Mouse (Mus musculus) erythroid progenitor cell, adult 5-6 weeks (primary cell): ENCODE data around the gene Adgrg1. TPM values are rescaled to one million over a fixed set of nuclear protein-coding genes. Genes with fewer than 3 reads are reported as not detected.

ENCODE experiments used
- ATAC-seq: replicated peaks from 2 replicates; pipeline ENCODE4 v1.8.0; 2016; ENCODE audit warnings: moderate number of reproducible peaks, mild to moderate bottlenecking, moderate TSS enrichment, inconsistent platforms; ENCODE audit not compliant: poor library complexity, low FRiP score, severe bottlenecking
- total RNA-seq, 2 experiments: library from RNA; stranded (forward) in 1 of 2; stranded (reverse) in 1 of 2; fragments of 150-400 nt in 1 of 2; fragments of 186-747, 209-891 nt in 1 of 2; gene quantifications; 2 replicates each; pipeline versions ENCODE4 v1.2.3 to v1.2.4; 2015 to 2017; ENCODE audit warnings: low replicate concordance in 2 of 2

Gene Adgrg1
- total RNA-seq, 2 experiments from 2014 or later = 12.4 to 29.3 TPM

- no peak for ATAC-seq
These were observed 765 bp upstream of the Adgrg1 start for GRCm38 (mm10) chr8:94973786-94974185.

DNA sequence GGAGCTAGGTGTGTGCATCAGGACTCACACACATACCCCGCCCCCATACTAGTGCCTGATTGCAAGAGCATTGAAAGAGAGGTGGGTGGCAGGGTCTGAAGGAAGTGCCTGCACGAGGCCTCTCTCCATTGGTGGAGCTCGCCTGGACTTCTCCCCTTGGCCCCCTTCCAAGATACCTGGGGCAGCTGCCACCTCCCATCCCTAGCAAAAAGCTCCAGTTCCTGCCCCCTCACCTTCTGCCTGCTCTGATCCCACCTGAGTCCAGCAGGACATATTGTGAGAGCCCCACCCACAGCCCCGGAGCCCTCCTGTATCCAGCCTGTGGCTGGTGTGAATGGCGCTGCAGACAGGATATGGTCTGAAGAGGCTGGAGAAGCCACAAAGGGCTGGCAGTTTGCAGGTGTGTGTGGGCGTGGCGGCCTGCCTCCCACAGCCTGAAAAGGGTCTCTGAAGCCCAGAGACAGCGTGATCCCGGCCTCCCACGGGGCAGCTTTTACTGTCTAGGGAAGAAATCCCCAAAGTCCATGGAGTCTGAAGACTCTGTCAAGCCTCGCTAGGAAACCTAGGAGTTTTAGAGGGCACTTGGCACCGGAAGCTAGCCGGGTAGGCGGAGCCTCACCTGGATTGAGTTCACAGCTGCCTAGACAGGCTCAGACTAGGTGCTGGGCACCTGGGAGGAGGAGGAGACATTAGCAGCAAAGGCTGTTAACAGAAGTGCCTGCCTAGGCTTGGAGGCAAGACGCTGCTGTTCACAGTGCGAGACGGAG lies 2.3 kb downstream of the Adgrg1 start:
- no peak for ATAC-seq

- no peak for ATAC-seq
These were observed 3.6 kb downstream of the Adgrg1 start for GRCm38 (mm10) chr8:94978131-94978530.

DNA sequence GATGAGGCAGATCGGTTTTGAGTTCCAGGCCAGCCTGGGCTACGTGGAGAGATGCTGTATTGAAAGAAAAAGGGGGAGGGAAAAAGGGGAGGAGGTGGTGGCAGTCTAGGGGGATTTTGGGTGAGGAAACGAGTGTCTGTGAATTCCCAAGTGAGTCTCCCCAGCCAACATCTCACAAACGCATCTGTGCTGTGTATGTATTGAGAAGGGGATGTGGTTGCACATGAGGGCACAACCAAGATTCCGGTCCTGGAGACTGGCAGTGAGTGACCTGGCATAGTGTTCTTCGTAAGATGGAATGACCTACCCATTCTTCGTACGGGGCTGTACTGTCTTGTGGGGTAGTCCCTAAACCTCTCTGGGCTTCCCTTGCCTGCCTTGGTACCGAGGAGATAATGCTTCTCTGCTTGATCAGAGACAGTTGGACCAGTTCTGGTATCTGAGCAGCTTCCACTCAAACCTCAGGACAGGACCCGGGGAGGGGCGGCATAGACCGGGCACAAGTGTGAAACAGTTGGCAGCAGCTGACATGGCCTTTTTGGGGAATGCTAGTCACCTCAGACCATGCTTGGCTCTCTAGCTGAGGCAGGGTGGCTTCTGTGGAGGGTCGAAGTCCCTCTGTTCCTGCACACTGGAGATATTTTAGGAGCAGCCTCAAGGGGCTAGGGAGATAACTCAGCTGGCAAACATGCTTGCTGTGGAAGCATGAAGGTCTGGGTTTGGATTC lies 4.2 kb downstream of the Adgrg1 start:
- ATAC-seq = no peak

DNA sequence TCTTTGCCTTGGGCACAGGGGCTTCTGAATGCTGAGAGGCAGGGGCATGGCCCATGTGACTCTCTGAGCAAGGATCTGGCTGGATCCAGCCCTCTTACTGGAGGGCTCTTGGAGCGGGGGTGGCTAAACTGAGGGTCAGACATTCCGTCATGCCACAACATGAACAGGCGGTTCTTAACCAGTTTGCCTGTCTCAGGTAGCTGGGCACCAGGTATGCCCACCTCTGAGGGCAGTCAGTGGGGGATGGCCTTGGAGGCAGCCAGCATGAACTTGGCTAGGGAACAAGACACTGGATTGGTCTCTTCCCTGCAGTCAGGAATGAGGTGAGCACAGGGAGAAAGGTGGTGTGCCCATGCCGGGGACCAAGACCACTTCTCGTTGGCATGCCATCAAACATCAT lies 5.6 kb downstream of the Adgrg1 start:
- ATAC-seq = no peak

DNA sequence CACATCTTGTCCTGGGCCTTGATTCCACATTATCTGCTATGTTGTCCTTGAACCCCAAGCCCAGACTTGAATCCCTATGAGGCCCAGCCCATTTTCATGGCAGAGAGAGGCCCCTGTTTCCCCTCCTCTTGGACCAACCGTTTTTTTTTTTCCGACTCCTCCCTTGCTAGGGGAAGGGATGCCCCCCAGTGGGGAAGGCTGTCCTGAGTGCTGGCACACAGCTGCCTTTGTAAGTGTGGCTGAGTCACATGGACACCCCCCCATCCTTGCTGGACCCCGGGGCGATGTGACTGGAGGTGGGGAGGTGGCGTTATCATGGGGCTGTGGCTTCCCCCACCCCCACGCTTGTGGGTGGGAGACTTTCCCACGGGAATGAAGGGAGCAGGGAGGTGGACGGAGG lies 6.4 kb downstream of the Adgrg1 start:
- no peak for ATAC-seq

GRCm38 (mm10) chr8:94981848-94982247 lies 7.3 kb downstream of the Adgrg1 start:
- no peak for ATAC-seq

GRCm38 (mm10) chr8:94983146-94983545 lies 8.6 kb downstream of the Adgrg1 start:
- ATAC-seq = no peak

DNA sequence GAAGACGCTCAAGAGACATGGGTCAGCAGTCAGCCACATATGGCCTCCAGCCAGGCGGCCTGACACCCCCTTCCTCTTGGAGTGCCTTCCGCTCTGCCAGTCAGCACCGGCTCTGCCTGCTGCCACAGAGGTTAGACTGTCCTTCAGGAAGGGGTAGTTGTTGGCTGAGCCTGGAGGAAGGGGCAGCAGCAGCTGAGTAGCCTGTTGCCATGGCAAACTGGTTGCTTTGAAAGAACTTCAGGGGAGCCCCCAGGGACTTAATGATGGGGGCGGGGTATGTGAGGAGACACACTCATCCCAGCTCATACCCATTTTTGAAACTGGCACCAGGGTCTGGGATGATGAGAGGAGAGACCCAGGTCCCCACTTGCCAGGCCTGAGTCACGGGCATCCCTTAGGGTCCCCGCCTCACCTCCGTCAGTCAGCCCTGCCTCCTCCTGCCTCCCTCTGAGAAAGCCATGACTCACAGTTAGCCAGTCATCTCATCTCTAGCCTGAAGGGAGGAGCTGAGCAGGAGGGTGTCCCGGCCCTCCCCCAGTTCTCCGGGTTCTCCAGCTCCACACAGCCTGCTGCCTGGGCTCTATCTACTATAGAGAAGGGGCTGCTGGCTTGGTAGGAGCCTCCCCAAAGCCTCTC lies 9.4 kb downstream of the Adgrg1 start:
- ATAC-seq = peak; percentile 79

DNA sequence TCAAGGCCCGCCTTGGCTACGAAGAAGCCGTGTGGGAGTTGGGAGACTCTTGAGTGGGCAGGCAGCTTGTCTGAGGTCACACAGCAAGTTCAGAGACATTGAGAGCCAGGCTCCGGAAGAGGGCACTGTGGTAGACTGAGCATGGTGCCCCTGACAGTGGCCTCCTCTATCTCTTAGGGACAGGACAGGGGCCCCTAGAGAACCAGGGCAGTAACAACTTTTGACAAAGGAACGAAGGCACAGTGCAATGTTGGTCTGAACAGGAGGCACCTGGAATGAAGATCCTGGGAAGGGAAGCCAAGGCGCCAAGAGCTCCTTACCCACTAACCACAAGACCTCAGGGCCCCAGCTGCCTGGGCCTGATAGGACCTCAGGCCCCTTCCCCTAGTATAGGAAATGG lies 10.5 kb downstream of the Adgrg1 start:
- peak; percentile 74 for ATAC-seq

GRCm38 (mm10) chr8:94986676-94987075 lies 12.1 kb downstream of the Adgrg1 start:
- peak; percentile 48 for ATAC-seq

DNA sequence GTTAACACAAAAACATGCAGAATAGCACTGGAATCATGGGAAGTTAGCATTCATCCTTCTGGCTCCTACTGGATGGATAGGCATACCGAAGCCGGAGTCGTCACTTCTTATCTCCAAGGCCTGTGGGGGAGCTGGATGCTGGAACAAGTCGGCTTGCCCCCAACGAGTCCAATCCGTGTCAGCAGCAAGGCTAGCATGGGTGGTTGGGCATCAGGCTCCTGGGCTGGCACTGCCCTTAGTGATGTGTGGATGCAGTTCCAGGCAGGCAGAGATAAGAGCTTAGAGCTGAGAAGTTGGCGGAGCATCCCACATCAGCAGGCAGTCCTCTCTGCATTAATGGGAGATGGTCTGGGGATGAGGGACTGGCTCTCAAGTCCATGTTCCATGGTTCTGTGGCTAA lies 13.0 kb downstream of the Adgrg1 start:
- no peak for ATAC-seq

- ATAC-seq = no peak
These were observed 14.1 kb downstream of the Adgrg1 start for GRCm38 (mm10) chr8:94988619-94989018.

GRCm38 (mm10) chr8:94989711-94990110 lies 15.2 kb downstream of the Adgrg1 start:
- ATAC-seq = no peak

- ATAC-seq = no peak
These were observed 16.3 kb downstream of the Adgrg1 start for GRCm38 (mm10) chr8:94990598-94991453.

DNA sequence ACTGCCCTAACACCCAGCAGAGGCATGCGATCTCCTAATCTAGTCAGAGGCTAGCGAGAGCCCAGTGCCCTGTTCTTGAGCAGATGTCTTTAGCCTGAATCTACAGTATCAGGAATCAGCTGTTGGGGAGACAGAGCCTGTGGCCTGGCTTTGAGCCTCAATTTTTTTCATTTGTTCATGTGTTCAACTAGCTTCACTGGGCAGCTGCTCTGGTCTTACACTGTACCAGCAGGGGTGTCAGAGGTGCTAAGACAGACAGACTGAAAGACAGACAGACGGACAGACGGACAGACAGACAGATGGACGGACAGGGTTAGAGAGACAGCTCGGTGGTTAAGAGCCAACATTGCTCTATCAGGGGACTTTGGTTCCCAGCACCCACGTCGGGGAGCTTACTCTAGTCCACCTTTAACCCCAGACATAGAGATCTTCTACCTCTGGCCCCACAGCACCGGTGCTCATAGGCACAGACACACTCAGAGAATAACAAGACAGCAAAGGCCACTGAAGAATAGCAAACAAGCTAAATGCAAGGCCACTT lies 17.0 kb downstream of the Adgrg1 start:
- ATAC-seq = no peak

DNA sequence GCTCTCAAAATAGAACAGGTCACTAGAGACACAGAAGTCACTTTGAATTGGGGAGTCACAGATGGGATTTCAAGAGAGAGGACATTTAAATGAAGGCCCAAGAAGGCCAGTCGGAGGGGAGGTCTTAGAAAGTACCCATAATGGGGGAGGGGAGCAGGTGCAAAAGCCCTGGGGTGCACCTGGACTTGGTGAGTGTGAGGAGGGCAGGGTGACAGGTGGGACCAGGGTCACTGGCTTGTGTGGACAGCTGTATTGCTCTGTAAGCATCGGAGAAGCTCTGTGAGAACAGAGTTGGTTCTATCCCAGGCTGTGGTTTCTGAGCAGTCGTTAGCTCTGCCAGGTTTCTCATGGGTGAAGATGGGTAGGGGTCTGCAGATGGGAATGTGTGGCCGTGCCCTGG lies 17.5 kb downstream of the Adgrg1 start:
- ATAC-seq = no peak

- ATAC-seq = no peak
These were observed 18.0 kb downstream of the Adgrg1 start for GRCm38 (mm10) chr8:94992534-94992933.

GRCm38 (mm10) chr8:94992996-94993724 lies 18.6 kb downstream of the Adgrg1 start:
- ATAC-seq = no peak
